Mouse (Mus musculus) lung, adult 10 weeks (tissue): ENCODE data around the gene Pla2g5. TPM values are rescaled to one million over a fixed set of nuclear protein-coding genes. Genes with fewer than 3 reads are reported as not detected.

Source experiments
- polyA plus RNA-seq: library from polyadenylated mRNA; stranded (reverse); fragments of 350-450 nt; fragmentation: Illumina TruSeq; extraction: RNeasy Lipid Tissue Mini Kit (QIAGEN cat#74804); gene quantifications from one replicate; pipeline ENCODE4 v1.2.3, GENCODE M21; 2014; ENCODE audit warnings: low read depth, low replicate concordance; ENCODE audit not compliant: insufficient read depth

Pla2g5 gene
- polyA plus RNA-seq = 0.32 TPM

GRCm38 (mm10) chr4:138863344-138863998 lies at the start of gene Pla2g5:
Gene Pla2g5, minus strand, starts transcription at chr4:138863482.

DNA sequence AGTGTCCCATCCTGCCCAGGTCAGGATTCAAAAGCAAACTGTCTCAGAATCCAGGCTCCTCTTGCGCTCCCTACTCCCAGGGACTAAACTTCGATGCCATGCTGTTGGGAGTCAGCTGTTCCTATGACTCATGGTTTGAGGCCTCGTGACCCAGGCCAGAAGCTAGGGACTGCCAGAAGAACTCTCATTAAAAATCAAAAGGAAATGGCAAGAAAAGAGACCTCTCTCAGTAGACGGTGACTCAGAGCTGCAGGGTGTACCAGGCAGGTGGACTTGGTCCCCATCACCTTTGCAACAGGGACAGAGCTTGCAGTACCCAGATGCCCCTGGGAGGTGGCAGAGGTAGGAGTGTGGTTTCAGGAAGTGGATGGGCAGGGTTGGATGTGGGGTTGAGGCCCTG lies 14.4 kb upstream of the Pla2g5 start, which contains the start of gene Pla2g2e:
Gene Pla2g2e, plus strand, starts transcription at position 212 of the 400 bp plus-strand sequence.

GRCm38 (mm10) chr4:138873864-138874263 lies 10.6 kb upstream of the Pla2g5 start, which contains the start of gene Gm13030:
Gene Gm13030, minus strand, starts transcription at chr4:138873964.

GRCm38 (mm10) chr4:138775435-138775834 lies 87.8 kb downstream of the Pla2g5 start, which contains the start of gene Pla2g2d:
Gene Pla2g2d, plus strand, starts transcription at chr4:138775735.

GRCm38 (mm10) chr4:138757416-138757815 lies 105.9 kb downstream of the Pla2g5 start, which contains the start of gene Pla2g2f:
Gene Pla2g2f, minus strand, starts transcription at chr4:138757626.

Other genes with a start within 250 kb of the Pla2g5 start
- gene Vwa5b1, start 227.6 kb downstream of the Pla2g5 start, polyA plus RNA-seq = not detected
- 0.41 TPM for gene Pla2g2c, start 138.7 kb downstream of the Pla2g5 start, polyA plus RNA-seq
- gene Ubxn10, start 126.3 kb downstream of the Pla2g5 start, polyA plus RNA-seq = 13.3 TPM
- gene Pla2g2f, start 105.9 kb downstream of the Pla2g5 start, polyA plus RNA-seq = not detected
- gene Pla2g2d, start 87.7 kb downstream of the Pla2g5 start, polyA plus RNA-seq = 1.9 TPM
- gene Gm13030, start 10.5 kb upstream of the Pla2g5 start, polyA plus RNA-seq = not detected
- 0.51 TPM for gene Pla2g2e, start 14.5 kb upstream of the Pla2g5 start, polyA plus RNA-seq
- gene Otud3, start 50.5 kb upstream of the Pla2g5 start, polyA plus RNA-seq = 3.6 TPM
- gene Rnf186, start 103.6 kb upstream of the Pla2g5 start, polyA plus RNA-seq = 21.7 TPM
- 6.1 TPM for gene Tmco4, start 109.4 kb upstream of the Pla2g5 start, polyA plus RNA-seq
- not detected for gene Htr6, start 212.1 kb upstream of the Pla2g5 start, polyA plus RNA-seq
- 205 TPM for gene Nbl1, start 229.5 kb upstream of the Pla2g5 start, polyA plus RNA-seq